Mouse (Mus musculus) gonadal fat pad, adult 2 months (tissue): ENCODE results near the gene Ndufa5. TPM values are rescaled to one million over a fixed set of nuclear protein-coding genes. Genes with fewer than 3 reads are reported as not detected.

Experiments used
- DNase-seq: peaks from one replicate; pipeline ENCODE4 v3.0.0-alpha.2; 2012; ENCODE audit warnings: low read depth
- polyA plus RNA-seq: library from polyadenylated mRNA; depleted of rRNA; stranded (reverse); fragments of >200 nt; gene quantifications from 2 replicates; pipeline ENCODE4 v1.2.3, GENCODE M21; 2012; rRNA removed

Gene Ndufa5
- 4.0 and 4.6 TPM in 2 replicates for polyA plus RNA-seq

- DNase-seq, result peak; percentile 77
Observed at GRCm38 (mm10) chr6:24527155-24528063, at the start of gene Ndufa5. Gene Ndufa5 (minus strand): TSS chr6:24528013.

GRCm38 (mm10) chr6:24573319-24573718 is 45.5 kb upstream of the Ndufa5 start:
- no peak for DNase-seq

GRCm38 (mm10) chr6:24572431-24572830 is 44.6 kb upstream of the Ndufa5 start:
- DNase-seq, result no peak

- DNase-seq, result no peak
Observed at GRCm38 (mm10) chr6:24571126-24571525, 43.3 kb upstream of the Ndufa5 start.

GRCm38 (mm10) chr6:24570278-24570677 is 42.5 kb upstream of the Ndufa5 start:
- no peak for DNase-seq

- no peak for DNase-seq
Observed at GRCm38 (mm10) chr6:24569711-24570110, 41.9 kb upstream of the Ndufa5 start.

- DNase-seq, result no peak
Observed at GRCm38 (mm10) chr6:24568963-24569362, 41.1 kb upstream of the Ndufa5 start.

GRCm38 (mm10) chr6:24564886-24565285 is 37.1 kb upstream of the Ndufa5 start:
- DNase-seq, result no peak

GRCm38 (mm10) chr6:24564081-24564480 is 36.3 kb upstream of the Ndufa5 start:
- DNase-seq, result no peak

GRCm38 (mm10) chr6:24555488-24555887 is 27.7 kb upstream of the Ndufa5 start:
- DNase-seq, result no peak

- DNase-seq, result no peak
Observed at GRCm38 (mm10) chr6:24554427-24555086, 26.7 kb upstream of the Ndufa5 start.

GRCm38 (mm10) chr6:24552046-24552445 is 24.2 kb upstream of the Ndufa5 start:
- DNase-seq, result no peak

GRCm38 (mm10) chr6:24549801-24550200 is 22.0 kb upstream of the Ndufa5 start:
- DNase-seq, result no peak

GRCm38 (mm10) chr6:24546716-24547420 is 19.1 kb upstream of the Ndufa5 start:
- DNase-seq, result no peak

- no peak for DNase-seq
Observed at GRCm38 (mm10) chr6:24543119-24543591, 15.3 kb upstream of the Ndufa5 start.

GRCm38 (mm10) chr6:24542393-24542792 is 14.6 kb upstream of the Ndufa5 start:
- DNase-seq, result no peak

- no peak for DNase-seq
Observed at GRCm38 (mm10) chr6:24540106-24540505, 12.3 kb upstream of the Ndufa5 start.

GRCm38 (mm10) chr6:24538435-24538834 is 10.6 kb upstream of the Ndufa5 start:
- DNase-seq, result no peak

- no peak for DNase-seq
Observed at GRCm38 (mm10) chr6:24532804-24533203, 5.0 kb upstream of the Ndufa5 start.

GRCm38 (mm10) chr6:24530711-24531420 is 3.1 kb upstream of the Ndufa5 start:
- DNase-seq, result no peak

- DNase-seq, result no peak
Observed at GRCm38 (mm10) chr6:24530166-24530565, 2.4 kb upstream of the Ndufa5 start.

GRCm38 (mm10) chr6:24528064-24528243 is 141 bp upstream of the Ndufa5 start, which contains the start of gene Asb15:
Gene Asb15 (plus strand): TSS chr6:24528144.
- DNase-seq, result no peak
